21 mouse cellular contexts compared by ENCODE assay signal in genomic region chr11:46075507-46075906, GRCm38 (mm10). TPM values are rescaled to one million over a fixed set of nuclear protein-coding genes. Genes with fewer than 3 reads are reported as not detected.
A peak's percentile ranks its signal among the peaks of the same experiment; 100 is the strongest.
DNase-seq lines count a peak whose midpoint lies in the region; ATAC-seq and TF ChIP-seq lines count a peak whose summit lies in the region.
"Had no signal": no experiment of that assay in that cellular context is flagged by ENCODE, and none has a peak within 500 bp of the region (broad histone marks: within the 10 kb centered on the region; RNA-seq: fewer than 3 reads in every experiment).

No protein-coding gene starts in this region.

- no peak for TF ChIP-seq CTCF in lung, postnatal 0 days (IDR thresholded peaks at IDR 0.05)

- no peak overlapping the region for H3K9ac ChIP-seq in heart, embryonic 15.5 days
- no peak overlapping the region for H3K9ac ChIP-seq in lung, postnatal 0 days (replicated peaks; ENCODE audit: low read depth)
- H3K9ac ChIP-seq in kidney, embryonic 14.5 days (ENCODE audit: low read depth, low read length) = no peak overlapping the region
- H3K9ac ChIP-seq: embryonic facial prominence, embryonic 12.5 days; forebrain, embryonic 15.5 days; hindbrain, embryonic 13.5 days had no signal

- WGBS in heart, embryonic 15.5 days = 67% methylated on average over 3 of the region's 3 CpGs
- WGBS in lung, postnatal 0 days = 79% methylated on average over 3 of the region's 3 CpGs
- WGBS in kidney, embryonic 14.5 days = 88% methylated on average over 3 of the region's 3 CpGs

- peaks cover 24% of the 10 kb centered on the region for H3K36me3 ChIP-seq in heart, embryonic 15.5 days
- H3K36me3 ChIP-seq in lung, postnatal 0 days (ENCODE audit: insufficient read depth, low read length) = no peaks in the 10 kb centered on the region
- H3K36me3 ChIP-seq in kidney, embryonic 14.5 days (ENCODE audit: control insufficient read depth, insufficient read depth, low read length) = peaks cover 14% of the 10 kb centered on the region; the same call in 1 of the 2 replicates

- ATAC-seq in heart, embryonic 15.5 days (replicated peaks; ENCODE audit: insufficient number of reproducible peaks, insufficient read depth, low FRiP score, low read depth) = no peak
- ATAC-seq in lung, postnatal 0 days = no peak
- ATAC-seq in activated CD4-positive, CD25-positive, alpha-beta regulatory T cell, adult 4 months = peak; percentile 6
- ATAC-seq in megakaryocyte, adult 5-6 weeks (ENCODE audit: poor library complexity, severe bottlenecking) = peak; percentile 59
- ATAC-seq in kidney, embryonic 14.5 days (ENCODE audit: low FRiP score, low TSS enrichment) = no peak
- ATAC-seq: forebrain, embryonic 15.5 days; hindbrain, postnatal 0 days; Patski had no signal

- no peak for TF ChIP-seq EP300 in lung, postnatal 0 days (IDR thresholded peaks at IDR 0.05)

- peaks cover 68% of the 10 kb centered on the region for H3K4me1 ChIP-seq in heart, embryonic 15.5 days (replicated peaks)
- H3K4me1 ChIP-seq in lung, postnatal 0 days (ENCODE audit: insufficient read depth, low read depth, low read length) = peaks cover 4% of the 10 kb centered on the region; the same call in 1 of the 2 replicates
- peaks cover 13% of the 10 kb centered on the region for H3K4me1 ChIP-seq in kidney, embryonic 14.5 days (ENCODE audit: control insufficient read depth, insufficient read depth, low read length)
- H3K4me1 ChIP-seq: hindbrain, embryonic 13.5 days had no signal

- H3K4me2 ChIP-seq in heart, embryonic 15.5 days = no peak overlapping the region
- no peak overlapping the region for H3K4me2 ChIP-seq in lung, postnatal 0 days (replicated peaks; ENCODE audit: low read depth, low read length)
- H3K4me2 ChIP-seq in kidney, embryonic 14.5 days (replicated peaks; ENCODE audit: low read depth, low read length) = no peak overlapping the region
- H3K4me2 ChIP-seq: embryonic facial prominence, embryonic 12.5 days; forebrain, embryonic 15.5 days; heart, embryonic 11.5 days; hindbrain, embryonic 13.5 days had no signal

- H3K9me3 ChIP-seq in heart, embryonic 15.5 days (replicated peaks) = no peaks in the 10 kb centered on the region
- H3K9me3 ChIP-seq in lung, postnatal 0 days (ENCODE audit: low read length) = no peaks in the 10 kb centered on the region
- 0 out of 2 replicates have a peak, but pooled peaks cover 4% of the 10 kb centered on the region for H3K9me3 ChIP-seq in kidney, embryonic 14.5 days (ENCODE audit: control insufficient read depth, low read length)
- H3K9me3 ChIP-seq: forebrain, embryonic 15.5 days; hindbrain, embryonic 13.5 days had no signal

- no peak for DNase-seq in heart, adult 11 months
- no peak for DNase-seq in lung, postnatal 0 days (ENCODE audit: low spot score)
- DNase-seq in lung, postnatal 36 days = no peak
- DNase-seq in urinary bladder, adult 2 months (ENCODE audit: low spot score) = no peak
- DNase-seq: adrenal gland, adult 2 months; adrenal gland, postnatal 25 days; cerebellum, adult 8-10 months; cerebellum, postnatal 25 days; gastrocnemius, postnatal 10 days; heart, adult 2 months; heart, postnatal 36 days had no signal

- H3K27me3 ChIP-seq in heart, embryonic 15.5 days = no peaks in the 10 kb centered on the region
- no peaks in the 10 kb centered on the region for H3K27me3 ChIP-seq in lung, postnatal 0 days (replicated peaks; ENCODE audit: insufficient read depth, low read length)
- H3K27me3 ChIP-seq in kidney, embryonic 14.5 days (ENCODE audit: control insufficient read depth, insufficient read depth, low read length) = no peaks in the 10 kb centered on the region
- H3K27me3 ChIP-seq: embryonic facial prominence, embryonic 12.5 days; forebrain, embryonic 15.5 days; hindbrain, embryonic 13.5 days; Patski had no signal

- peak overlapping the region; percentile 28; the same call in 1 of the 2 replicates for H3K27ac ChIP-seq in heart, embryonic 15.5 days
- H3K27ac ChIP-seq in lung, postnatal 0 days (ENCODE audit: low read length) = peak overlapping the region; percentile 23; the same call in 1 of the 2 replicates
- no peak overlapping the region for H3K27ac ChIP-seq in kidney, embryonic 14.5 days (ENCODE audit: low read depth, low read length)
- H3K27ac ChIP-seq: embryonic facial prominence, embryonic 12.5 days; forebrain, embryonic 15.5 days; heart, adult 2 months; hindbrain, embryonic 13.5 days; hindbrain, postnatal 0 days had no signal

- H3K4me3 ChIP-seq in heart, embryonic 15.5 days = no peak overlapping the region
- H3K4me3 ChIP-seq in lung, postnatal 0 days (ENCODE audit: low read depth, low read length) = no peak overlapping the region
- H3K4me3 ChIP-seq in kidney, embryonic 14.5 days (ENCODE audit: low read length) = no peak overlapping the region
- H3K4me3 ChIP-seq: embryonic facial prominence, embryonic 12.5 days; forebrain, embryonic 15.5 days; heart, adult 2 months; hindbrain, embryonic 13.5 days had no signal

RNA-seq across cellular contexts. Expression of gene Adam19, which starts 19.7 kb away (rescaled TPM):
- polyA plus RNA-seq in heart, embryonic 15.5 days (2015; fragmentation: Nextera tagmentation; extraction: Ambion mirVana) = 19.6 and 26.5 TPM in 2 replicates
- 11.4 and 12.4 TPM in 2 replicates for polyA plus RNA-seq in lung, postnatal 0 days (2015; fragmentation: Nextera tagmentation; extraction: Ambion mirVana)
- polyA plus RNA-seq in activated CD4-positive, CD25-positive, alpha-beta regulatory T cell, adult 4 months (2017; shearing (Covaris generic)) = 10 to 100 TPM; 74.6 to 85.8 TPM
- 27.9 and 29.8 TPM in 2 replicates for total RNA-seq in megakaryocyte, adult 5-6 weeks (2015)
- 21.9 and 27.3 TPM in 2 replicates for total RNA-seq in megakaryocyte, adult 5-6 weeks (2017)
- 7.6 and 14.7 TPM in 2 replicates for polyA plus RNA-seq in kidney, embryonic 14.5 days (2014; fragmentation: Nextera tagmentation; extraction: Ambion mirVana)
- 16.5 and 18.0 TPM in 2 replicates for polyA plus RNA-seq in urinary bladder, adult 2 months (2012; rRNA removed)

RNA-seq across cellular contexts. Expression of gene Gm12166, which starts 23.4 kb away (rescaled TPM):
- 2.9 and 4.4 TPM in 2 replicates for polyA plus RNA-seq in heart, embryonic 15.5 days (2015; fragmentation: Nextera tagmentation; extraction: Ambion mirVana)
- polyA plus RNA-seq in lung, postnatal 0 days (2015; fragmentation: Nextera tagmentation; extraction: Ambion mirVana) = 8.0 and 8.3 TPM in 2 replicates
- 10 to 100 TPM; 19.9 to 53.2 TPM for polyA plus RNA-seq in activated CD4-positive, CD25-positive, alpha-beta regulatory T cell, adult 4 months (2017; shearing (Covaris generic))
- 28.1 and 37.2 TPM in 2 replicates for total RNA-seq in megakaryocyte, adult 5-6 weeks (2015)
- total RNA-seq in megakaryocyte, adult 5-6 weeks (2017) = 12.4 and 44.5 TPM in 2 replicates
- 5.0 and 5.4 TPM in 2 replicates for polyA plus RNA-seq in kidney, embryonic 14.5 days (2014; fragmentation: Nextera tagmentation; extraction: Ambion mirVana)
- polyA plus RNA-seq in urinary bladder, adult 2 months (2012; rRNA removed) = 9.3 and 10.6 TPM in 2 replicates

Comparison
In these comparisons a context has a peak if more than half of its experiments do, and no peak if none do; other contexts are left out.
1. ATAC-seq: peak in activated CD4-positive, CD25-positive, alpha-beta regulatory T cell, adult 4 months (single experiment) and megakaryocyte, adult 5-6 weeks (single experiment); none in heart, embryonic 15.5 days (single experiment), lung, postnatal 0 days (single experiment) and kidney, embryonic 14.5 days (single experiment).